Mouse (Mus musculus) forebrain, postnatal 0 days (tissue): ENCODE data around the gene A730061H03Rik. TPM values are rescaled to one million over a fixed set of nuclear protein-coding genes. Genes with fewer than 3 reads are reported as not detected.
A peak's percentile ranks its signal among the peaks of the same experiment; 100 is the strongest.

Experiments
- ATAC-seq: fragments of 200-750 bp; cut with Nextera tagmentation; 2 replicates; pipeline ENCODE4 v1.8.0; 2017; ENCODE audit warnings: mild to moderate bottlenecking, moderate library complexity
- DNase-seq: peaks from one replicate; pipeline ENCODE4 v3.0.0-alpha.2; 2015
- H3K27ac ChIP-seq: fragments of 300-500 bp; sonication (generic); 2 replicates; pipeline ENCODE4 v1.5.1; 2014; ENCODE audit warnings: low read depth, mild to moderate bottlenecking, antibody characterized with exemption, low read length, moderate library complexity, mixed read lengths
- H3K27me3 ChIP-seq: fragments of 300-500 bp; sonication (generic); 2 replicates; pipeline ENCODE4 v1.6.1; 2014; ENCODE audit warnings: mild to moderate bottlenecking, low read length, mixed read lengths; ENCODE audit not compliant: insufficient read depth
- H3K36me3 ChIP-seq: fragments of 300-500 bp; sonication (generic); 2 replicates; pipeline ENCODE4 v1.6.1; 2014; ENCODE audit warnings: mild to moderate bottlenecking, moderate library complexity; ENCODE audit not compliant: insufficient read depth
- H3K4me1 ChIP-seq: fragments of 300-500 bp; sonication (generic); 2 replicates; pipeline ENCODE4 v1.6.1; 2014; ENCODE audit warnings: antibody characterized with exemption; ENCODE audit not compliant: insufficient read depth
- H3K4me2 ChIP-seq: fragments of 300-500 bp; sonication (generic); 2 replicates; pipeline ENCODE4 v1.6.1; 2014; ENCODE audit warnings: low read depth, mild to moderate bottlenecking, moderate library complexity
- H3K4me3 ChIP-seq: fragments of 300-500 bp; sonication (generic); 2 replicates; pipeline ENCODE4 v1.5.1; 2014; ENCODE audit warnings: low read depth, low read length, mixed read lengths
- H3K9ac ChIP-seq: fragments of 300-500 bp; sonication (generic); 2 replicates; pipeline ENCODE4 v1.6.1; 2014; ENCODE audit warnings: mild to moderate bottlenecking
- H3K9me3 ChIP-seq: fragments of 300-500 bp; sonication (generic); 2 replicates; pipeline ENCODE4 v1.6.1; 2016; ENCODE audit warnings: low read length
- CTCF ChIP-seq: sonication (generic); IDR thresholded peaks from 2 replicates; pipeline ENCODE4 v1.5.1; 2016; ENCODE audit warnings: antibody characterized with exemption, control low read depth, low read depth
- WGBS: fragments of 180-500 bp; shearing (Covaris S2); extraction: QIAGEN DNeasy Blood & Tissue Kit; methylation state at CpG from one replicate; pipeline ENCODE4 v1.1.7; 2014; 5-methylcytosine and 5-hydroxymethylcytosine counted together
- polyA plus RNA-seq: library from polyadenylated mRNA; unstranded; fragments of >200 nt; fragmentation: Nextera tagmentation; extraction: Ambion mirVana; gene quantifications from 2 replicates; pipeline ENCODE4 v1.2.1, GENCODE M21; 2015
- total RNA-seq: library from RNA; depleted of rRNA; stranded (reverse); fragments of >200 nt; gene quantifications from 2 replicates; pipeline ENCODE4 v1.2.3, GENCODE M21; 2014

A730061H03Rik gene
- total and polyA plus RNA-seq, 2 experiments from 2014 or later = not detected

DNA sequence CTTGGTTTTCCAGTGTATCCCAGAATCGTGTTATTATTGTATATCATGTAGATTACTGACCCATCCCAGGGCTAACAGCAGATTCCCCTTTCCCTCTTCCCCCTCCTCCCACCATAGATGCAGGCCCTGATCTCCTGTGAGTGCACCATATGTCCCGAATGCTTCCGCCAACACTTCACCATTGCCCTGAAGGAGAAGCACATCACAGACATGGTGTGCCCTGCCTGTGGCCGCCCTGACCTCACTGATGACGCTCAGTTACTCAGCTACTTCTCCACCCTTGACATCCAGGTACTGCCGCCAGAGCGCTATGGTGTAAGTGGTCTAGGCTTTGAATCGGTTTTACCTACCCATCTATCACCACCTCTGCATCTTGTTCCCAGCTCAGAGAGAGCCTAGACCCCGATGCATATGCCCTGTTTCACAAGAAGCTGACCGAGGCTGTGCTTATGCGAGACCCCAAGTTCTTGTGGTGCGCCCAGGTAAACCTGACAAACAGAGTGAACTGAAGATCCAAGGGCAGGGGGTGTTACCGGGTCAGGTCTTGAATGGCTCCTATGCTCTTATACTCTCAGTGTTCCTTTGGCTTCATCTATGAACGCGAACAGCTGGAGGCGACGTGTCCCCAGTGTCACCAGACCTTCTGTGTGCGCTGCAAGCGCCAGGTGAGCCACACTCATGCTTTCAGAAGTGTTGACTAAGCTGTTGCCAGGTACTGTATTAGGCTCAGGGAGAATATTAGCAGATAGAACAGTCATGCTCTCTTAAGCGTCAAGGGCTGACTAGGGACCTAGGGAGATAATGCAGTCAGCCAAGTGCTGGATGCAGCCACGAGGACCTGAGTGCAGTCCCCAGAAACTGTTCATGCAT is 38.5 kb upstream of the A730061H03Rik start:
- H3K36me3 ChIP-seq = peaks cover 90% of the 10 kb centered on the region
- no peak overlapping the region for H3K9ac ChIP-seq
- no peak for ATAC-seq
- H3K27me3 ChIP-seq = no peaks in the 10 kb centered on the region
- 95% methylated on average over 21 of the region's 21 CpGs for WGBS
- no peaks in the 10 kb centered on the region for H3K4me1 ChIP-seq
- no peak overlapping the region for H3K4me3 ChIP-seq
- TF ChIP-seq CTCF = no peak
- H3K9me3 ChIP-seq = no peaks in the 10 kb centered on the region
- H3K4me2 ChIP-seq = no peak overlapping the region
- H3K27ac ChIP-seq = no peak overlapping the region
- DNase-seq = no peak

DNA sequence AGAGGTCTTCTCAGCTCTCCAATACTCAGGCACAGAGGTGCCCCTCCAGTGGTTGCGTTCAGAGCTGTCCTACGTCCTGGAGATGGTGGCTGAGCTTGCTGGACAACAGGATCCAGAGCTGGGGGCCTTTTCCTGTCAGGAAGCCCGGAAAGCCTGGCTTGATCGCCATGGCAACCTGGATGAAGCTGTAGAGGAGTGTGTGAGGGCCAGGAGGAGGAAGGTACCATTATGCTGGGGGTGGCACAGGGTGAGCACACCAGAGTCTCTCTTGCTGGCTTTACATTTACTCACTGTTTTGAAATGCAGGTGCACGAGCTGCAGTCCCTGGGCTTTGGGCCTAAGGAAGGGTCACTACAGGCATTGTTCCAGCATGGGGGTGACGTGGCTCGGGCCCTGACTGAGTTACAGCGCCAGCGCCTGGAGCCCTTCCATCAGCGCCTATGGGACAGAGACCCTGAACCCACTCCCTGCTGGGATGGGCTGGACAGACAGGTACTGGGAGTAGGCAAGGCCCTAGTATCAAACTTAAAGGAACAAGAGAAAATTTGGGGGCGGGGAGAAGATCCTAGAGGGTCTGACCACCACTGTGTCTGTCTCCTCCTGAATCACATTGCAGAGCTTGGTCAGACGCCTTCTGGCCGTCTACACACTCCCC is 36.0 kb upstream of the A730061H03Rik start:
- no peak for TF ChIP-seq CTCF
- no peak overlapping the region; the same call in 1 of the 2 replicates for H3K9ac ChIP-seq
- no peak for ATAC-seq
- peaks cover 14% of the 10 kb centered on the region for H3K4me1 ChIP-seq
- H3K36me3 ChIP-seq = peaks cover 70% of the 10 kb centered on the region
- peak; percentile 46 for DNase-seq
- no peaks in the 10 kb centered on the region for H3K27me3 ChIP-seq
- no peak overlapping the region for H3K4me3 ChIP-seq
- H3K9me3 ChIP-seq = no peaks in the 10 kb centered on the region
- 0 out of 2 replicates have a peak overlapping the region, but pooled peaks have one; percentile 10 for H3K27ac ChIP-seq
- 68% methylated on average over 13 of the region's 13 CpGs for WGBS
- no peak overlapping the region for H3K4me2 ChIP-seq

DNA sequence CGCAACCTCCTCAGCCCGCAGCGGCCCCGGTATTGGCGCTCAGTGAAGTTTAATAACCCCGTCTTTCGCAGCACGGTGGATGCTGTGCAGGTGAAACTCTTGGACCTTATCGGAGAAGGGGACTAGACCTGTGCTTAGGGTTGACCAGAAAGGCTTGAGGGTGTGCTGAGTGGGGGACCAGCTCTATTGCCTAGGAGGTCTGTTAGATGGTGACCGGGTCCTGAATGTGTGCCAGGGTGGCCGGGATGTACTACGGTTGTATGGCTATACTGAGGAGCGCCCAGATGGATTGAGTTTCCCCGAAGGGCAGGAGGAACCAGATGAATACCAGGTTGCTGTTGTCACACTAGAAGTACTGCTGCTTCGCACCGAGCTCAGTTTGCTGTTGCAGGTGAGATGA is 32.0 kb upstream of the A730061H03Rik start:
- TF ChIP-seq CTCF = no peak

DNA sequence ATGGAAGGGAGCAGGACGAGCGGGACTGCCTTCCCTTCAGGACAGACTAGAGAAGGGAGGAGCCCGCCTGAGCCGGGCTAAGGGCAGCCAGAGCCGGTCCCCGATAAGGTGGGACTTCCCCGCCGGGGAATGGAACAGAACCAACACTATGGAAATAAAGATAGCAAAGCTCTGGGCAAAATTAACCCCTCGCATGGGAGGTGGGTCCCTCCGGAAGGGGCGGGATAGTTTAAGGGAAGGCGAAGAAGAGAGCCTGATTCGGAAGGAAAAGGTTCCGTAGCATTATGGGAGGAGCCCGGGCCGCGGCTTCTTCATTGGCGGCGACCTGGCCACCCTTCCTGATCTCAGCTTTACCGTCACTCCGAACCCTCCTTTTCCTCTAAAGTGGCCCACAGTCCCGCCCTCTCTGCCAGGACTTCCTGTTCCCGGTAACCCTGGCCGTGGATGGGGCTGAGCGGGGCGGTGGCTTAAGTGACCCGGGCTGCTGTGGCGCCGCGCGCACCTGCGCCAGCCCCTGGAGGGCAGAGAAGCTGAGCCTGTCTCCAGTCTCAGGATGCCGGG is 31.2 kb upstream of the A730061H03Rik start, which contains the start of gene Rnf31:
TSS of gene Rnf31 (plus strand) at position 378 of the 561 bp plus-strand sequence.
- peak within 1 kb of the TSS; percentile 95 for H3K4me2 ChIP-seq
- no peak for TF ChIP-seq CTCF
- H3K27me3 ChIP-seq = no peaks in the 10 kb centered on the region
- H3K36me3 ChIP-seq = peaks cover 30% of the 10 kb centered on the region
- peak within 1 kb of the TSS; percentile 82 for H3K27ac ChIP-seq
- peak within 1 kb of the TSS; percentile 57 for H3K9ac ChIP-seq
- WGBS = 1% methylated on average over 33 of the region's 33 CpGs
- peaks cover 19% of the 10 kb centered on the region for H3K4me1 ChIP-seq
- DNase-seq = peak; percentile 91
- H3K9me3 ChIP-seq = no peaks in the 10 kb centered on the region
- peak within 1 kb of the TSS; percentile 80 for H3K4me3 ChIP-seq
- ATAC-seq = peak; percentile 93

More for the DNA sequence above, 32.0 kb upstream of the A730061H03Rik start:
- DNase-seq = no peak
- Histone ChIP-seq H3K4me3 (peak overlapping the region; percentile 80), H3K4me1 (peaks cover 19% of the 10 kb centered on the region), H3K4me2 (peak overlapping the region; percentile 95), H3K27me3 (no peaks in the 10 kb centered on the region), H3K36me3 (peaks cover 38% of the 10 kb centered on the region), H3K27ac (peak overlapping the region; percentile 82; the same call in 1 of the 2 replicates), H3K9ac (peak overlapping the region; percentile 57), H3K9me3 (no peaks in the 10 kb centered on the region)
- ATAC-seq = no peak
- WGBS = 7% methylated on average over 16 of the region's 16 CpGs

DNA sequence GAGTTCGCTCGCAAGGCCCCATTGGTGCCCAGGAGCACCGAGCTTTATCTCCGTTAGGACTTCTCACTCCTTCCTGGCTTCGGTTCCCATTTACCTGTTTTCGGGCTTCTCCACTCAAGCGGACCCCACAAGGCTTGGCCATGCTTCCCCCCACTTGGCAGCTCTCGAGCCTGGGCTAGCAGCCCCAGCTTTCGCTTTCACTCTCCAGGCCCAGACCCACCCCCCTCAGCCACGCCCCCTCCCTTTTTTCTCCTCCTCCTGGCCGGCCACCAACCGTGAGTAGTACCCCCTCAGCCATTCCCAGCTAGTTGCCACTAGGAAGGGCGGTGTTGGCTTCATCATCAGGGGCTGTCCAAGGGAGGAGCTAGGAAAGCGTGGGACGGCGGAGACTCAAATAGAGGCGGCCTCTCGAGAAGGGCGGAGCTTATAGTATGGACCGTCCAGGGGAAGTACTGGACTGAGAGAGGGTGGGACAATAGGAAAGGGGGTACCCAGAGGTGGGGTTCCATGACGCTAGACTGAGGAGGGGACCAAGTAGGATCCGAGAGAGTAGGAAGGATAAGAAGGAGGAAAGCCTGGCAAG is 30.6 kb upstream of the A730061H03Rik start, which contains the start of gene Psme2:
TSS of gene Psme2 (minus strand) at position 366 of the 583 bp plus-strand sequence.
- H3K36me3 ChIP-seq = peaks cover 24% of the 10 kb centered on the region
- H3K9ac ChIP-seq = peak within 1 kb of the TSS; percentile 57
- ATAC-seq (peak; percentile 92), DNase-seq (peak; percentile 95)
- TF ChIP-seq CTCF = no peak
- peaks cover 19% of the 10 kb centered on the region for H3K4me1 ChIP-seq
- peak within 1 kb of the TSS; percentile 80 for H3K4me3 ChIP-seq
- peak within 1 kb of the TSS; percentile 95 for H3K4me2 ChIP-seq
- WGBS = 1% methylated on average over 22 of the region's 22 CpGs
- peak within 1 kb of the TSS; percentile 82 for H3K27ac ChIP-seq
- H3K27me3 ChIP-seq = no peaks in the 10 kb centered on the region
- H3K9me3 ChIP-seq = no peaks in the 10 kb centered on the region

DNA sequence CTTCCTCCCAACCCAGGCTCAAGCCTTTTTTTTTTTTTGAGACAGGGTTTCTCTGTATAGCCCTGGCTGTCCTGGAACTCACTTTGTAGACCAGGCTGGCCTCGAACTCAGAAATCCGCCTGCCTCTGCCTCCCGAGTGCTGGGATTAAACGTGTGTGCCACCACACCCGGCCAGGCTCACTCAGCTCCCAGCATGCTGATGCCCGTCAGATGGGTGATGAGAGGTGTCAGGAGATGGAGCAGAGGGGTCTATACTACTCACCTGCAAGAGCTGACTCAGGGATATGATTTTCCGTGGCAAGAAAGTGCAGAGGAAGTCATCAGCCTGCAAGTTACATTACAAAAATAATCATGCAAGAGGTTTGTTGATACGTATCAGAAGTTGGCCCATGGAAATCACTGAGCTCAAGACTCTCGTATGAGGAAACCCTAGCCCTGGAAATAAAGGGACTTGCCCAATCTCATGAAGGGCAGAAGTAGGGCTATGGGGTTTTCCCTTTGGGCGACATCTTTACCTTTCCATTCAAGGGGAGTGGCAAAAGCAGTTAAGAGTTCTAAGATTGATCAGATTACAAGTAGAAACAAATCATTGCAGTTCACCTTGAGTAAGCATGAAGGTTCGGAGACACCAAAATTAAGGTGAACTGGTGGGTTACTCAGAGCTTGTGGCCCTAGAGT is 29.7 kb upstream of the A730061H03Rik start:
- peak overlapping the region; percentile 57 for H3K9ac ChIP-seq
- no peak overlapping the region for H3K27ac ChIP-seq
- no peak for TF ChIP-seq CTCF
- peaks cover 15% of the 10 kb centered on the region for H3K36me3 ChIP-seq
- H3K4me1 ChIP-seq = peaks cover 19% of the 10 kb centered on the region
- H3K27me3 ChIP-seq = no peaks in the 10 kb centered on the region
- H3K4me3 ChIP-seq = peak overlapping the region; percentile 80
- DNase-seq (no peak), ATAC-seq (no peak)
- no peaks in the 10 kb centered on the region for H3K9me3 ChIP-seq
- WGBS = 86% methylated on average over 11 of the region's 11 CpGs
- H3K4me2 ChIP-seq = peak overlapping the region; percentile 95
